Mouse (Mus musculus) layer of hippocampus, adult 11-12 months (tissue): ENCODE data around the gene Mst1r.

Experiments used
- DNase-seq: peaks from one replicate; pipeline ENCODE4 v3.0.0; 2022; ENCODE audit warnings: low spot score

The Mst1r gene

GRCm38 (mm10) chr9:107914764-107915420 lies 8.2 kb downstream of the Mst1r start:
- no peak for DNase-seq

GRCm38 (mm10) chr9:107917895-107918608 lies 11.4 kb downstream of the Mst1r start:
- DNase-seq = peak; percentile 44

- DNase-seq = no peak
These were observed 12.2 kb downstream of the Mst1r start for GRCm38 (mm10) chr9:107918884-107919283.

GRCm38 (mm10) chr9:107919441-107919840 lies 12.8 kb downstream of the Mst1r start:
- DNase-seq = no peak

- DNase-seq = no peak
These were observed 16.3 kb downstream of the Mst1r start for GRCm38 (mm10) chr9:107923021-107923420.

- no peak for DNase-seq
These were observed 17.3 kb downstream of the Mst1r start for GRCm38 (mm10) chr9:107923956-107924355.

- no peak for DNase-seq
These were observed 18.6 kb downstream of the Mst1r start for GRCm38 (mm10) chr9:107925251-107925650.

GRCm38 (mm10) chr9:107926920-107927420 lies 20.3 kb downstream of the Mst1r start:
- DNase-seq = no peak

- DNase-seq = no peak
These were observed 21.1 kb downstream of the Mst1r start for GRCm38 (mm10) chr9:107927749-107928148.

GRCm38 (mm10) chr9:107928169-107928568 lies 21.5 kb downstream of the Mst1r start, which contains the start of gene Actl11:
Gene Actl11, plus strand, starts transcription at chr9:107928469.
- DNase-seq = no peak

GRCm38 (mm10) chr9:107932221-107932620 lies 25.5 kb downstream of the Mst1r start:
- DNase-seq = no peak

- DNase-seq = peak; percentile 49
These were observed 27.5 kb downstream of the Mst1r start for GRCm38 (mm10) chr9:107934146-107934545.

GRCm38 (mm10) chr9:107935374-107935773 lies 28.7 kb downstream of the Mst1r start, which contains the start of gene Camkv:
Gene Camkv, plus strand, starts transcription at chr9:107935674.
- no peak for DNase-seq

GRCm38 (mm10) chr9:107935790-107936214 lies 29.1 kb downstream of the Mst1r start:
- DNase-seq = peak; percentile 53

- DNase-seq = peak; percentile 53
These were observed 29.6 kb downstream of the Mst1r start for GRCm38 (mm10) chr9:107936215-107936822.

- no peak for DNase-seq
These were observed 30.2 kb downstream of the Mst1r start for GRCm38 (mm10) chr9:107936831-107937230.

GRCm38 (mm10) chr9:107947241-107948194 lies 40.8 kb downstream of the Mst1r start:
- DNase-seq = peak; percentile 43

GRCm38 (mm10) chr9:107949184-107949921 lies 42.7 kb downstream of the Mst1r start:
- DNase-seq = no peak

GRCm38 (mm10) chr9:107949922-107950235 lies 43.2 kb downstream of the Mst1r start, which contains the start of gene Traip:
Gene Traip, plus strand, starts transcription at chr9:107950136.
- no peak for DNase-seq

GRCm38 (mm10) chr9:107950460-107951355 lies 44.0 kb downstream of the Mst1r start:
- peak; percentile 92 for DNase-seq
